Mouse (Mus musculus) forebrain, embryonic 16.5 days (tissue): Measurements from ENCODE around the gene Gm28308. TPM values are rescaled to one million over a fixed set of nuclear protein-coding genes. Genes with fewer than 3 reads are reported as not detected.
A peak's percentile ranks its signal among the peaks of the same experiment; 100 is the strongest.

Experiments
- ATAC-seq: fragments of 200-750 bp; cut with Nextera tagmentation; 2 replicates; pipeline ENCODE4 v1.8.0; 2017; ENCODE audit warnings: mild to moderate bottlenecking, moderate library complexity
- H3K27ac ChIP-seq: fragments of 300-500 bp; sonication (generic); 2 replicates; pipeline ENCODE4 v1.5.1; 2014; ENCODE audit warnings: low read length, control low read depth
- H3K27me3 ChIP-seq: fragments of 300-500 bp; sonication (generic); replicated peaks from 2 replicates; pipeline ENCODE4 v1.6.1; 2014; ENCODE audit warnings: low read length; ENCODE audit not compliant: control insufficient read depth, insufficient read depth
- H3K36me3 ChIP-seq: fragments of 300-500 bp; sonication (generic); 2 replicates; pipeline ENCODE4 v1.6.1; 2014; ENCODE audit not compliant: control insufficient read depth, insufficient read depth
- H3K4me1 ChIP-seq: fragments of 300-500 bp; sonication (generic); replicated peaks from 2 replicates; pipeline ENCODE4 v1.6.1; 2014; ENCODE audit warnings: low read length; ENCODE audit not compliant: control insufficient read depth, insufficient read depth
- H3K4me2 ChIP-seq: fragments of 300-500 bp; sonication (generic); 2 replicates; pipeline ENCODE4 v1.6.1; 2014; ENCODE audit warnings: mild to moderate bottlenecking, low read length, control low read depth
- H3K4me3 ChIP-seq: fragments of 300-500 bp; sonication (generic); replicated peaks from 2 replicates; pipeline ENCODE4 v1.5.1; 2014; ENCODE audit warnings: mild to moderate bottlenecking, low read length, control low read depth
- H3K9ac ChIP-seq: fragments of 300-500 bp; sonication (generic); replicated peaks from 2 replicates; pipeline ENCODE4 v1.6.1; 2014; ENCODE audit warnings: low read depth, low read length, control low read depth
- H3K9me3 ChIP-seq: fragments of 300-500 bp; sonication (generic); 2 replicates; pipeline ENCODE4 v1.6.1; 2016; ENCODE audit warnings: low read length; ENCODE audit not compliant: control insufficient read depth
- WGBS: fragments of 180-500 bp; shearing (Covaris S2); extraction: QIAGEN DNeasy Blood & Tissue Kit; methylation state at CpG from one replicate; pipeline ENCODE4 v1.1.7; 2014; 5-methylcytosine and 5-hydroxymethylcytosine counted together
- microRNA counts: library from miRNA; unstranded; fragments of <30 nt; microRNA quantifications from one replicate; lab custom pipeline; 2016
- microRNA-seq: library from miRNA; unstranded; fragments of <30 nt; microRNA quantifications from one replicate; pipeline ENCODE4, GENCODE M21; 2017
- polyA plus RNA-seq: library from polyadenylated mRNA; unstranded; fragments of >200 nt; fragmentation: Nextera tagmentation; extraction: Ambion mirVana; gene quantifications from 2 replicates; pipeline ENCODE4 v1.2.1, GENCODE M21; 2015

Gene Gm28308
- polyA plus RNA-seq, 1 experiment from 2014 or later: not detected

DNA sequence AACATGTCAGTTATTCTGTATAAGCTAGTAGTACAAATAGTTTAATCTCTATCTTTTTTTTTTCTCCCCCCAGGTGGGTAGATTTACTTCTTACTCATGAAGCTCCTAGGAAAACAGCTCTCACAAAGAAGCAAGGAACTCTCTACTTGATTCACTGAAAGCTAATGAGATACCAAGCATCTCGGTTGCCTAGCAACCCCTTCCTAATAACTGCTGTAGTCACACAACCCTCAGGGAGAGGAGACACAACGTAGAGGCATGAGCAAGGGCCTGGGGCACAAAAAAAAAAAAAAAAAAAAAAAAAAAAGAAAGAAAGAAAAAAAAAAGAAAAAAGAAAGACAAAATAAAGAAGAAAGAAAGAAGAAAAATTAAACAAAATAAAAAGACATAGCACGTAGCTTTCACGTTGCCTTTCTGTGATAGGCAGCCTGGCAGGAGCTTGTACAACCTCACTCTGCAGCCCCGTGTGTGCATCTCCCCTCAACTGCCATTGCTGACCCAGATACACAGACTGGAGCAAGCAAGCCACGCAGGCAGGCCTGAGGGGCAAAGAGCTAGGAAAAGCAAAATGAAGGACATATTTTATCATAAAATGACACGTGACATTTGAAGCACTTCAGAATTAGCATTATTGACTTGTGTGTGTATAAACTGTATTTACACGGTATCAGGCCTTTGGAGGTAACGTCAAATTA, 75.2 kb downstream of the Gm28308 start:
- Histone ChIP-seq H3K9ac (no peak overlapping the region), H3K27me3 (no peaks in the 10 kb centered on the region), H3K9me3 (no peaks in the 10 kb centered on the region), H3K4me2 (no peak overlapping the region), H3K4me1 (no peaks in the 10 kb centered on the region), H3K27ac (no peak overlapping the region), H3K36me3 (no peaks in the 10 kb centered on the region), H3K4me3 (no peak overlapping the region)
- WGBS: 41% methylated on average over 9 of the region's 9 CpGs
- ATAC-seq: peak; percentile 73; the same call in 1 of the 2 replicates

GRCm38 (mm10) chr6:52123673-52124072, 89.5 kb downstream of the Gm28308 start:
- ATAC-seq: no peak
- H3K9ac ChIP-seq: no peak overlapping the region
- no peak overlapping the region for H3K27ac ChIP-seq
- peaks cover 12% of the 10 kb centered on the region for H3K4me1 ChIP-seq
- H3K27me3 ChIP-seq: no peaks in the 10 kb centered on the region
- 86% methylated on average over 4 of the region's 4 CpGs for WGBS
- H3K9me3 ChIP-seq: peaks cover 4% of the 10 kb centered on the region; the same call in 1 of the 2 replicates
- H3K4me2 ChIP-seq: no peak overlapping the region
- no peak overlapping the region for H3K4me3 ChIP-seq
- H3K36me3 ChIP-seq: no peaks in the 10 kb centered on the region

GRCm38 (mm10) chr6:52121173-52121572, 92.0 kb downstream of the Gm28308 start:
- ATAC-seq: no peak
- H3K9ac ChIP-seq: no peak overlapping the region
- 79% methylated on average over 3 of the region's 3 CpGs for WGBS

DNA sequence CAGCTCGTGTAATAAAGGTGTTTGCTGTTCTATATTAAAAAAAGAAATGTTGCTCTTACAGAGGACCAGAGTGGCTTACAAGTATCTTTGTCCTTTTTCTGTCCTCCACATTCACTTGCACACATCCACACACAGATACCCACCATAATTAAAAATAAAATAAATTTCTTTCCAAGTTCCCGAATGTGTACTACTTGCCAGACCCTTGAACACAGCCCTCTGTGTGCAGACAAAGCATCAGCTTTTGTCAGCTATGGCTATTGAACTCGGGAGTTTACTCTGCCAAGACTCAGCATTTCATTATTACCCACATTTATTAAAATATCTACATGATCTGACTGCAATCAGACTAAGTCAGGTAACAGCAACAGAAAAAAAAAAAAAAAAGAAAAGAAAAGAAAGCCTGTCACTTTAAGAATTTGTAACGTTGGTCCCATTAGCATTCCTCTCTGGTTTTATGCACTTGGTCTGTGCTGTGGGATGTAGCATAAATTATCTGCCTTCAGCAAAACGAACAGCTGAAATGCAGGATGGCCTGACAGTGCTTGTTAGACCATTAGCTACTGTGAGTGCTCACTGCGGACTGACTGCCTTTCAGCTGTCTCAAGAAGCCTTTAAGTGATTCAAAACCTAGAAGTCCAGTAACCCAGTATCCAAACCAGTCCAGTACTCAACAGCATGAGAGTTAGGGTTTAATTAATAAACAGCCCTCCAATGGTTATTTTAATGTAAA, 94.1 kb downstream of the Gm28308 start:
- Histone ChIP-seq H3K27ac (peak overlapping the region; percentile 62; the same call in 1 of the 2 replicates), H3K36me3 (no peaks in the 10 kb centered on the region), H3K9me3 (no peaks in the 10 kb centered on the region), H3K9ac (no peak overlapping the region), H3K27me3 (no peaks in the 10 kb centered on the region), H3K4me2 (peak overlapping the region; percentile 28; the same call in 1 of the 2 replicates), H3K4me3 (no peak overlapping the region), H3K4me1 (peaks cover 16% of the 10 kb centered on the region)
- 12% methylated on average over 6 of the region's 6 CpGs for WGBS
- ATAC-seq: peak; percentile 92

More at GRCm38 (mm10) chr6:52121173-52121572, 92.0 kb downstream of the Gm28308 start:
- Histone ChIP-seq H3K27ac (no peak overlapping the region), H3K9me3 (no peaks in the 10 kb centered on the region), H3K4me1 (peaks cover 16% of the 10 kb centered on the region), H3K36me3 (no peaks in the 10 kb centered on the region), H3K4me3 (no peak overlapping the region), H3K27me3 (no peaks in the 10 kb centered on the region), H3K4me2 (no peak overlapping the region)

- WGBS: 33% methylated on average over 5 of the region's 5 CpGs
- no peaks in the 10 kb centered on the region for H3K36me3 ChIP-seq
- no peak for ATAC-seq
Measured at GRCm38 (mm10) chr6:52115899-52116298, 97.2 kb downstream of the Gm28308 start.

More at GRCm38 (mm10) chr6:52115899-52116298, 97.2 kb downstream of the Gm28308 start:
- H3K4me1 ChIP-seq: peaks cover 16% of the 10 kb centered on the region
- no peak overlapping the region for H3K27ac ChIP-seq
- no peak overlapping the region for H3K4me2 ChIP-seq
- H3K4me3 ChIP-seq: no peak overlapping the region
- no peaks in the 10 kb centered on the region for H3K27me3 ChIP-seq
- H3K9ac ChIP-seq: no peak overlapping the region
- no peaks in the 10 kb centered on the region for H3K9me3 ChIP-seq

MicroRNAs encoded within 50 kb of the gene (microRNA counts, 519-probe panel; counts per million panel counts)
- 326 counts per million, percentile 0 among the panel's probes with 10 or more counts for microRNA mmu-miR-196b (lab: Ali Mortazavi, UCI)

Small RNA genes lying within 50 kb of the gene (microRNA-seq; reads per million reads assigned to microRNA genes)
- gene Mir196b: 43.4 reads per million, percentile 42 among the genes with 10 or more reads in this experiment

Other genes starting within 250 kb of the Gm28308 start
- 5.5 and 7.0 TPM in 2 replicates for gene Skap2, start 200.8 kb downstream of the Gm28308 start, polyA plus RNA-seq
- not detected in 2 replicates for gene Hoxa1, start 55.0 kb downstream of the Gm28308 start, polyA plus RNA-seq
- gene Hoxa2, start 48.5 kb downstream of the Gm28308 start, polyA plus RNA-seq: not detected in 2 replicates
- gene 5730596B20Rik, start 35.8 kb downstream of the Gm28308 start, polyA plus RNA-seq: not detected in 2 replicates
- not detected in 2 replicates for gene Hoxa4, start 21.6 kb downstream of the Gm28308 start, polyA plus RNA-seq
- not detected in 2 replicates for gene Hoxa5, start 8.8 kb downstream of the Gm28308 start, polyA plus RNA-seq
- gene Hoxa6, start 4.6 kb downstream of the Gm28308 start, polyA plus RNA-seq: not detected in 2 replicates
- not detected in 2 replicates for gene Hoxa3, start within 50 bp of the Gm28308 start, polyA plus RNA-seq
- not detected in 2 replicates for gene Hoxa7, start 8.5 kb upstream of the Gm28308 start, polyA plus RNA-seq
- 0.30 TPM in 1 of 2 replicates, not detected in the other for gene Hoxa9, start 17.8 kb upstream of the Gm28308 start, polyA plus RNA-seq
- 0.29 TPM in 1 of 2 replicates, not detected in the other for gene Hoxa10, start 27.5 kb upstream of the Gm28308 start, polyA plus RNA-seq
- 0.14 TPM in 1 of 2 replicates, not detected in the other for gene Hoxa11, start 32.5 kb upstream of the Gm28308 start, polyA plus RNA-seq
- not detected in 2 replicates for gene Hoxa13, start 47.5 kb upstream of the Gm28308 start, polyA plus RNA-seq
- 0.19 TPM in 1 of 2 replicates, not detected in the other for gene Evx1, start 100.2 kb upstream of the Gm28308 start, polyA plus RNA-seq